Mouse (Mus musculus) forebrain, embryonic 11.5 days (tissue): ENCODE results near the gene Kif7. TPM values are rescaled to one million over a fixed set of nuclear protein-coding genes. Genes with fewer than 3 reads are reported as not detected.

ENCODE experiments used
- ATAC-seq: fragments of 200-750 bp; cut with Nextera tagmentation; replicated peaks from 2 replicates; pipeline ENCODE4 v1.8.0; 2017; ENCODE audit warnings: moderate TSS enrichment; ENCODE audit not compliant: low FRiP score
- DNase-seq: peaks from one replicate; pipeline ENCODE4 v3.0.0-alpha.2; 2017; ENCODE audit warnings: low spot score
- H3K27ac ChIP-seq: fragments of 300-500 bp; sonication (generic); 2 replicates; pipeline ENCODE4 v1.5.1; 2014; ENCODE audit warnings: low read depth, low read length
- H3K27me3 ChIP-seq: fragments of 300-500 bp; sonication (generic); 2 replicates; pipeline ENCODE4 v1.6.1; 2014; ENCODE audit warnings: mild to moderate bottlenecking, low read length, mixed read lengths; ENCODE audit not compliant: control insufficient read depth, insufficient read depth
- H3K36me3 ChIP-seq: fragments of 300-500 bp; sonication (generic); 2 replicates; pipeline ENCODE4 v1.6.1; 2014; ENCODE audit warnings: mild to moderate bottlenecking, low read length, moderate library complexity, mixed read lengths; ENCODE audit not compliant: control insufficient read depth, insufficient read depth
- H3K4me1 ChIP-seq: fragments of 300-500 bp; sonication (generic); replicated peaks from 2 replicates; pipeline ENCODE4 v1.6.1; 2014; ENCODE audit warnings: low read length, mixed read lengths; ENCODE audit not compliant: control insufficient read depth, insufficient read depth
- H3K4me2 ChIP-seq: fragments of 300-500 bp; sonication (generic); 2 replicates; pipeline ENCODE4 v1.6.1; 2014; ENCODE audit warnings: low read depth, mild to moderate bottlenecking, low read length, moderate library complexity, mixed read lengths; ENCODE audit not compliant: severe bottlenecking
- H3K4me3 ChIP-seq: fragments of 300-500 bp; sonication (generic); 2 replicates; pipeline ENCODE4 v1.5.1; 2014; ENCODE audit warnings: low read depth, low read length
- H3K9ac ChIP-seq: fragments of 300-500 bp; sonication (generic); 2 replicates; pipeline ENCODE4 v1.6.1; 2014; ENCODE audit warnings: low read length
- H3K9me3 ChIP-seq: fragments of 300-500 bp; sonication (generic); 2 replicates; pipeline ENCODE4 v1.6.1; 2016; ENCODE audit warnings: low read length, mixed read lengths; ENCODE audit not compliant: control insufficient read depth
- WGBS: fragments of 180-500 bp; shearing (Covaris S2); extraction: QIAGEN DNeasy Blood & Tissue Kit; methylation state at CpG from one replicate; pipeline ENCODE4 v1.1.7; 2014; 5-methylcytosine and 5-hydroxymethylcytosine counted together
- polyA plus RNA-seq: library from polyadenylated mRNA; unstranded; fragments of >200 nt; fragmentation: Nextera tagmentation; extraction: Ambion mirVana; gene quantifications from 2 replicates; pipeline ENCODE4 v1.2.1, GENCODE M21; 2014

The Kif7 gene
- polyA plus RNA-seq, 1 experiment from 2014 or later = 8.7 TPM

DNA sequence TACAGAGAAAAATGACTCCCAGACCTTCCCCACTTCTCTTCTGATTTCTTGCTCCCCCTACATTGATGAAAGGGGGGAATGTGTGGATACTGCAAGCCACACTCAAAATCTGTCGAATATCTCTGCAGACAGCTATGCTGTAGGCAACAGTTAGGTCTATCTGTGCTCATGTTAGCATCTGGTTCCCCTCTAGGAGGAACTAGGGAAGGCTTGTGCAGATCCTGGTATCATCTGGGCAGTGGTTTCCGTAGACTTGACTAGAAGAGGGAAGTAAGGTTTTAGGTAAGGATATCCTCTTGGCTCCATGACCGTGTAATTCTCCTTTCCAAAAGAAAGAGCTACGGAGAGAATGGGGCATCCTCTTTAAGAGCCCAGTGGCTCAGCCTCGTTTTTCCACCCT, 29.1 kb upstream of the Kif7 start:
- H3K27me3 ChIP-seq = no peaks in the 10 kb centered on the region
- H3K36me3 ChIP-seq = no peaks in the 10 kb centered on the region
- no peak overlapping the region for H3K4me3 ChIP-seq
- no peak overlapping the region for H3K4me2 ChIP-seq
- H3K9me3 ChIP-seq = no peaks in the 10 kb centered on the region
- no peak for ATAC-seq
- H3K9ac ChIP-seq = no peak overlapping the region
- H3K4me1 ChIP-seq = peaks cover 3% of the 10 kb centered on the region; the same call in 1 of the 2 replicates
- no peak for DNase-seq
- WGBS = 83% methylated on average over 5 of the region's 5 CpGs
- H3K27ac ChIP-seq = no peak overlapping the region

DNA sequence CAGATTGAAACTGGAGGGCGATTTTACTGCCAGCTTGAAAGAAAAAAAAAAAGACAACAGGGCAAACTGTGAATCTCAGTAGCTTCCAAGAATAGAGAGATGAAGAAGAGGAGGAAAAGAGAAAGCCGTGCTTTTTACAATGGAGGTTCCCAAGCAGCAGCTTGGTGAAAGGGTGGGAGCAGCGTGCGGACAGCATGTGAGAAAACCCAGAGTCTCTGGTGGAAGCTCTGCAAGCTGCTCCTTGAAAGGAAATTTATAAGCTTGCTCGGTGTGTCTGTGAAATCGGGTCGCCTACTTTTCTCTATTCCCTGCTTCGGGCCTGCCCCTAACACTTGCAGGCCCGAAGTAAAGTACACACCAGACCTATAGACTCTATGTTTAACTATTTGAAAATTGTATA, 28.5 kb upstream of the Kif7 start:
- H3K36me3 ChIP-seq = no peaks in the 10 kb centered on the region
- WGBS = 92% methylated on average over 9 of the region's 9 CpGs
- ATAC-seq (no peak), DNase-seq (no peak)
- peaks cover 3% of the 10 kb centered on the region; the same call in 1 of the 2 replicates for H3K4me1 ChIP-seq
- H3K4me3 ChIP-seq = no peak overlapping the region
- no peak overlapping the region for H3K9ac ChIP-seq
- no peaks in the 10 kb centered on the region for H3K27me3 ChIP-seq
- H3K4me2 ChIP-seq = no peak overlapping the region
- no peak overlapping the region for H3K27ac ChIP-seq
- H3K9me3 ChIP-seq = no peaks in the 10 kb centered on the region

DNA sequence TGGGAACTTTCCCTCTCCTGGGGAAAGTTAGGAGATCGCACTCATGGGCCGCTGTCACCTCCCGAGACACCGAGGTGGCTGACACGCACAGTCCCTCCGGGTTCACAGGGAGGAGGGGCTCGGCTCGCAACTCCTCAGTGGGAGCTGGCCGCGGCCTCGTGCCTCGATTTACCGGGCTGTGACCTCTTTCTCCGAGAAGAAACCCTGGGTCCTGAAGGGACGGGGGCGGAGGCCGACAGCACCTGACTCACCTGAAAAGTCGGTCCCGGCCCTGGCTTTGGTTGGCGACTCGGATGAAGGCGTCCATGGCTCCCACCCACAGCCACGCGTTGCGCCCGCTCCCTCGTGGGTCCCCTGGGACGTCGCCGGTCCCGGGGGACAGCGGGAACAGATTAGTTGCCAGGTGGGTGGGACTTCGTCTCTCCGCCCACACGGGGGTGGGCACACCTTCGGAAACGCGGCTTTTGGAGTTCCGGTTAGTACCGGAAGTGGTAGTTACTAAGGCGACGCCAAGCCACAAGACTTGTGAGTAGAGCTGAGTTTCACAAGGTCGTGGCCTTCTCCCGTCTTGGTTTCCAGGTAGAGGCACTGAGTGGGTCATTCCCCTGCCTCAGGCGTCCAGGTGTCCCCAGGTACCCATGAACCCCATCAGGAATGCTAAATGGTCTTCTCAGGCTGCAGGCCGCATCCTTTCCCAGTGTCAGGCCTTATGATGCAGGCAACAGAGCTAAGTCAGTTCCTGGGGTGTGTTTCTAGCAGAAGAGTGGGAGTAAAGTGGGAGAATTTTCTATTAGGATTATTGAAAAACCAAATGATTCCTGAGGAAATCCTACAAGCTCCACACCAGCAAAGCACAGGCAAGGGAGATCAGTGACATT, 27.4 kb upstream of the Kif7 start, which contains the start of the genes Pex11a and Wdr93:
Gene Pex11a, minus strand, starts transcription at position 473 of the 878 bp plus-strand sequence.
Gene Wdr93, plus strand, starts transcription at position 505 of the 878 bp plus-strand sequence.
- DNase-seq (peak; percentile 81), ATAC-seq (peak; percentile 81)
- Histone ChIP-seq H3K4me1 (peaks cover 3% of the 10 kb centered on the region; the same call in 1 of the 2 replicates), H3K4me2 (peak within 1 kb of the TSS; percentile 96), H3K4me3 (peak within 1 kb of the TSS; percentile 72), H3K9me3 (no peaks in the 10 kb centered on the region), H3K36me3 (no peaks in the 10 kb centered on the region), H3K27me3 (no peaks in the 10 kb centered on the region), H3K27ac (no peak within 1 kb of the TSS), H3K9ac (peak within 1 kb of the TSS; percentile 64)
- 3% methylated on average over 46 of the region's 46 CpGs for WGBS

DNA sequence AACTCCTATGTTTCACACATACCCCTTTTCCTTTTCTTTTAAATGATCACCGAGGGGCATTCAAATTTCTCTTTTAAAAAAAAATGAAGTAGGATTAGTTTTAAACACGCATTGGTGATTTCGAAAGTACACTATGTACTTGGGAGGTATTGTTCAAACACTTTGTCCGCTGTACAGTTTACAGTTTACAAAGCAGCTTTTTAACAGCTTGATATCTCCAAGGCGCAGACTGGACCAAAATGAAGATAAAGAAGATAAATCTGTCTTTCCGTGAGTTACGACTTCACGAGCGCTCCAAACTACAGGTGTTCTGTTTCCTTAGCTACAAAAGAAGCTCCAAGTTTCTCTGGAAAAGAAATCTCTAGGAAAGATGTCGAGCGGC, 26.7 kb upstream of the Kif7 start:
- no peak for ATAC-seq

DNA sequence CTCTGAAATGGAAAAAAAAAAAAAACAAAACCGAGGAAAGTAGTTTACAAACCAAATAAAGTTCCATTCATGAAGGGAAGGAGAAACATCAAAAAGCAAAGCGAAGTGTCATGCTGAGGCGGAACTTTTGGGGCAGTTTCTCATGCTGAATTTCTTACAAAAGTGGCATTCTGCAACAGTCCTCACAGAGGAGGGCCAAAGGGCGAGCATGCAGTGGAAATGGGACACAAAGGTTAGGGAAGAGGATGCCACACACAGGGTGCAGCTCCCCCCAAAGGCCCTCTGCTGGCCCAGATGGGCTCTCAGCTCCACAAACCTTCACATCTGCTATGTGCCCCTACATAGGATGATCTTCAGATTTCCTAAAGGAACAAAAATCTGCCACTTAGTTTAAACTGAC, 24.8 kb upstream of the Kif7 start:
- Histone ChIP-seq H3K4me3 (no peak overlapping the region), H3K36me3 (no peaks in the 10 kb centered on the region), H3K27ac (no peak overlapping the region), H3K9me3 (no peaks in the 10 kb centered on the region), H3K4me1 (peaks cover 3% of the 10 kb centered on the region; the same call in 1 of the 2 replicates), H3K4me2 (no peak overlapping the region), H3K9ac (no peak overlapping the region), H3K27me3 (no peaks in the 10 kb centered on the region)
- no peak for DNase-seq
- 86% methylated on average over 4 of the region's 4 CpGs for WGBS
- ATAC-seq = no peak

More for the DNA sequence above, 26.7 kb upstream of the Kif7 start:
- no peaks in the 10 kb centered on the region for H3K36me3 ChIP-seq
- peak overlapping the region; percentile 96 for H3K4me2 ChIP-seq
- H3K9me3 ChIP-seq = no peaks in the 10 kb centered on the region
- H3K4me1 ChIP-seq = peaks cover 3% of the 10 kb centered on the region; the same call in 1 of the 2 replicates
- peak overlapping the region; percentile 72 for H3K4me3 ChIP-seq
- H3K9ac ChIP-seq = peak overlapping the region; percentile 64
- WGBS = 26% methylated on average over 11 of the region's 11 CpGs
- H3K27me3 ChIP-seq = no peaks in the 10 kb centered on the region
- no peak overlapping the region for H3K27ac ChIP-seq
- no peak for DNase-seq

DNA sequence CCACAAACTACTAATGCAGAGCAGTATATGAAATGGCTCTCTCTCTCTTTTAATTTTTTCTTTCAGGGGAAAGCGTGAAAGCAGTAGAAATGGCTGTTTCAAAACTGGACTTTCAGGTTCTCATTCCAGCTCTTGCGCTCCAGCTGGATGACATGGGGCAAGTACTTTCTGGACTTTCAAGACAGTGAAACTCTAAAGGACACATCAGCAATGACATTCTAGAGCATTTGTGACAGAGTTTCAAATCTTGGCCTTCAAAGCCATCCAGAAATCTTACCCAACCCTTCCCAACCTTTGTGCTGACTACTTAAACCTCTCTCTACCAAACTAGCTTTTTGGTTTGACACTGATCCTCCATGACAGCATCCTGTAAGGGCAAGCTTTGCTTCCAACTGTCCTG, 23.4 kb upstream of the Kif7 start:
- H3K4me3 ChIP-seq = no peak overlapping the region
- peaks cover 3% of the 10 kb centered on the region; the same call in 1 of the 2 replicates for H3K4me1 ChIP-seq
- no peaks in the 10 kb centered on the region for H3K9me3 ChIP-seq
- H3K36me3 ChIP-seq = no peaks in the 10 kb centered on the region
- H3K9ac ChIP-seq = no peak overlapping the region
- WGBS = 95% methylated on average over 2 of the region's 2 CpGs
- no peak overlapping the region for H3K27ac ChIP-seq
- H3K27me3 ChIP-seq = no peaks in the 10 kb centered on the region
- ATAC-seq (no peak), DNase-seq (no peak)
- H3K4me2 ChIP-seq = no peak overlapping the region

DNA sequence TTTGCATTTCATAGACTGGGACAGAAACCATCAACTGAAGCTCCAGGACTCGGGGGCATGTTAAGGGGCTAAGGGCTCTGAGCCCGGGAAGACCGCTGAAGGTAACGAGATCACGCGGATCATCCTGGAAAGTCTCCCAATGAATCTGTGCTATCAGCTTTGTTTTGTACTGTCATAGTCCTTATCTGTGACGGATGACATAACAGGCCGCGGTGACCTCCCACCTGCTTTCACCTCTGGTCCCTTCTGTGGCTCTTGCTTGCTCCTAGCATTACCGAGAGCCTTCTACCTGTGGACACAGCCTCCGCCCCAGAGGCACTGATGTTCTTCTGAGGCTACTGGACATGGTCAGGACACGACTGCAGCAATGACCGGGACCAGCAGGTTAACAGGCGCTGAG, 21.0 kb upstream of the Kif7 start:
- Histone ChIP-seq H3K4me1 (no peaks in the 10 kb centered on the region), H3K27me3 (no peaks in the 10 kb centered on the region), H3K9ac (no peak overlapping the region), H3K36me3 (no peaks in the 10 kb centered on the region), H3K9me3 (no peaks in the 10 kb centered on the region), H3K4me2 (no peak overlapping the region), H3K4me3 (no peak overlapping the region), H3K27ac (no peak overlapping the region)
- 95% methylated on average over 14 of the region's 14 CpGs for WGBS
- DNase-seq (no peak), ATAC-seq (no peak)

DNA sequence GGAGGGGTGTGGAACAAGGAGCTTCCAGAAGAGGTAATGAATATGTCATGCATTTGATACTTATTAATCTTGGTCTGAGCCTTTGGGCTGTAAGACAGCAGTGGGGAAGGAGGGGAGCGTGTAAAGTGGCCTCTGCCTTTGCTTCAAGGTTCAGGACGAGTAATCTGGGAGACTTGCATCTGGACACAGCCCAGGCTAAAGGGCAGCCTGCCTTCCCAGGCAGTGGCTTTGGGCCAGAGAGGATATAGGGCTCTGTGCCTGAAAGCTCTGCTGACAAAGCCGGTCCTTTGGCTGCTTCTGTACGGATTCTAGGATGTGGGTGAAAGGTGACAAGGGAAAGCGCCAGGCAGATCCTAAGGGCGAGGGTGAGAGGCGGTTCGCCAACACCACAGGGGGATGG, 19.0 kb upstream of the Kif7 start:
- DNase-seq (no peak), ATAC-seq (no peak)
- WGBS = 78% methylated on average over 8 of the region's 8 CpGs
- H3K4me3 ChIP-seq = no peak overlapping the region
- H3K4me1 ChIP-seq = no peaks in the 10 kb centered on the region
- no peaks in the 10 kb centered on the region for H3K36me3 ChIP-seq
- no peak overlapping the region for H3K4me2 ChIP-seq
- H3K9me3 ChIP-seq = no peaks in the 10 kb centered on the region
- no peaks in the 10 kb centered on the region for H3K27me3 ChIP-seq
- no peak overlapping the region for H3K27ac ChIP-seq
- no peak overlapping the region for H3K9ac ChIP-seq

DNA sequence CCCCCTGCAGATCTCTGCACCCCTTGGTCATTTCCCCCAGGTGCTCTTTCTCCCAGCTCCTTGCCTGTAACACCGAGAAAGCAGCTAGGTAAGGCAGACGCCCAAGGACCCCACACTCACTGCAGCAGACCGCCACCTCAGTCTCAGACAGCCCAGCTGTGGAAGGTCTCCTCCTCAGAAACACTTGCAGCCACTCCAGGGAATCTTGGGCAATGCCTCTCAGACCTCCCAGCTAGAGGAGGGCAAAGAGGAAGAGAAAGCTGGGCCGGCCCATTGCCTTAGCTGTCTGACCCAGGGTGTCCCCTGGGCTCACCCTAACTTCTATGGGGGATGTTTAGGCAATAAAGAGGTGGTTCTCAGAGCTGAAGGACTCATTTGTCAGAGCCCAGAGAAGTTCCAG, 17.1 kb upstream of the Kif7 start, which contains the start of gene Plin1:
Gene Plin1, minus strand, starts transcription at position 282 of the 400 bp plus-strand sequence.
- DNase-seq (no peak), ATAC-seq (no peak)
- H3K27ac ChIP-seq = no peak within 1 kb of the TSS
- no peaks in the 10 kb centered on the region for H3K27me3 ChIP-seq
- no peaks in the 10 kb centered on the region for H3K36me3 ChIP-seq
- H3K4me2 ChIP-seq = no peak within 1 kb of the TSS
- no peaks in the 10 kb centered on the region for H3K9me3 ChIP-seq
- WGBS = 60% methylated on average over 4 of the region's 4 CpGs
- H3K4me1 ChIP-seq = no peaks in the 10 kb centered on the region
- H3K9ac ChIP-seq = no peak within 1 kb of the TSS
- H3K4me3 ChIP-seq = no peak within 1 kb of the TSS
